Mouse (Mus musculus): Measurements from ENCODE around the gene Smo. TPM values are rescaled to one million over a fixed set of nuclear protein-coding genes. Genes with fewer than 3 reads are reported as not detected.

The Smo gene
- polyA plus RNA-seq (2014; fragmentation: Nextera tagmentation; extraction: Ambion mirVana), result 46.9 and 49.6 TPM in 2 replicates

DNA sequence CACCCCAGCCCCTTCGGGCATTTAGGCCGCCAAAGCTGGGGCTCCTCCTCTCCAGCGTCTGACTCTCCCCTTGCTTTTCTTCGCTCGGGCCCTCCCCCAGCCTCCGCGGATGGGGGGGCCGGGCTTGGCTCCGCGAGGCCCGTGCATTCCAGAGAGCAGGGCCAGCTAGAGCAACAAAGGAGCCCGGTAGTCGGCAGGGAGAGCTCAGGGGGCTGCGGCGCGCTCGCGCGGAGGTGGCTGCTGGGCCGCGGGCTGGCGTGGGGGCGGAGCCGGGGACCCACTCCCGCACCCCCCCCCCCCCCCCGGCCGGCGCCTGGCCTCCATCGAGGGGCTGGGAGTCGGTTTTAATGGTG lies at the start of gene Smo:
Smo (plus strand) TSS at position 168 of the 353 bp plus-strand sequence.
- under 1% methylated on average over 24 of the region's 30 CpGs for WGBS
- peak within 1 kb of the TSS; percentile 95 for H3K9ac ChIP-seq (ENCODE audit: low read length)
- peak within 1 kb of the TSS; percentile 73 for H3K4me2 ChIP-seq (ENCODE audit: low read depth)
- no peaks in the 10 kb centered on the region for H3K27me3 ChIP-seq (ENCODE audit: control insufficient read depth, insufficient read depth, low read length)
- H3K36me3 ChIP-seq (ENCODE audit: control insufficient read depth, insufficient read depth, low read length), result no peaks in the 10 kb centered on the region
- ATAC-seq (ENCODE audit: insufficient read depth, low FRiP score, low TSS enrichment), result peak; percentile 94
- H3K4me3 ChIP-seq (ENCODE audit: low read depth, low read length), result peak within 1 kb of the TSS; percentile 93
- peaks cover 8% of the 10 kb centered on the region for H3K4me1 ChIP-seq (ENCODE audit: control insufficient read depth, insufficient read depth, low read length)
- H3K27ac ChIP-seq (ENCODE audit: low read depth, low read length), result peak within 1 kb of the TSS; percentile 88
- H3K9me3 ChIP-seq (ENCODE audit: control insufficient read depth, low read length), result no peaks in the 10 kb centered on the region
- DNase-seq (ENCODE audit: low spot score), result peak; percentile 92

DNA sequence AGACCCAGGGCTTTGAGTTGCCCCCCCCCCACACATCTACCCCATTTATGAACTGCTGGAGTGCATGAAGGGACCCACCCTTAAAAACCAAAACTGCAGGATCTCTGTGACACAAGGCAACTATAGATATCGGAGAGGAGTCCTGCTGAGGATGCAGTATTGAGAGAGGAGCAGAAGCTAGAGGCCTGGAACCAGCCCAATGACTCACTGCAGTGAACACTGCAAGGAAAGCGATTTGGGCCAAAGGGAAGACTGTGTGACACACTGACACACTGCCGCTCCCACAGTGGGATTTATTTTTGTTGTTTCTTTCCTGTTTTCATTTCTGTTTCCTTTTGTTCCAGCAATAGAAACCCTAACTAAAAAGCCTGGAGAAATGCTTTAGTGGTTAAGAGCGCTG lies 49.4 kb upstream of the Smo start:
- Histone ChIP-seq H3K9ac (ENCODE audit: low read length) (no peak overlapping the region), H3K4me2 (ENCODE audit: low read depth) (no peak overlapping the region), H3K27ac (ENCODE audit: low read depth, low read length) (no peak overlapping the region), H3K4me3 (ENCODE audit: low read depth, low read length) (no peak overlapping the region), H3K36me3 (ENCODE audit: control insufficient read depth, insufficient read depth, low read length) (no peaks in the 10 kb centered on the region), H3K27me3 (ENCODE audit: control insufficient read depth, insufficient read depth, low read length) (no peaks in the 10 kb centered on the region), H3K9me3 (ENCODE audit: control insufficient read depth, low read length) (no peaks in the 10 kb centered on the region), H3K4me1 (ENCODE audit: control insufficient read depth, insufficient read depth, low read length) (no peaks in the 10 kb centered on the region)
- DNase-seq (ENCODE audit: low spot score) (no peak), ATAC-seq (ENCODE audit: insufficient read depth, low FRiP score, low TSS enrichment) (no peak)
- WGBS, result 81% methylated on average over 4 of the region's 4 CpGs

DNA sequence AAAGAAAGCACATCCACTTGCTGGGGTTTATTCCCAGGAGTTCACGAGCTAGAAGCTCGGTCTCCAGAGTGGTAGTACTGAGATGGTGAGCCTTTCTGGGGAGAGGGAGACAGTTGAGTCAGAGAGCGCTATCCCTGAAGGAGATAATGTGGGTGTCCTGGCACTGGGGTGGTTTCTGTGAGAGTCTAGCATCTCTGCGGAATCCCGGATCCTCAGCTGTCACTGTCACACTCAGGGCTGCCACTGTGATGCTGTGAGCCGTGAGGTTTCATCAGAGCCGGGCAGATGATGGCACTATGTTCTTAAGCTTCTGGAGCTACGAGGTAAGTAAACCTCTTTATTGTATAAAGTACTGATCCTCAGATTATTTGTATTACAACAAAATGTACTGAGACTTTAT lies 45.8 kb upstream of the Smo start:
- ATAC-seq (ENCODE audit: insufficient read depth, low FRiP score, low TSS enrichment) (no peak), DNase-seq (ENCODE audit: low spot score) (no peak)
- Histone ChIP-seq H3K9ac (ENCODE audit: low read length) (no peak overlapping the region), H3K27me3 (ENCODE audit: control insufficient read depth, insufficient read depth, low read length) (peaks cover 9% of the 10 kb centered on the region; the same call in 1 of the 2 replicates), H3K4me3 (ENCODE audit: low read depth, low read length) (no peak overlapping the region), H3K27ac (ENCODE audit: low read depth, low read length) (no peak overlapping the region), H3K4me1 (ENCODE audit: control insufficient read depth, insufficient read depth, low read length) (0 out of 2 replicates have a peak, but pooled peaks cover 2% of the 10 kb centered on the region), H3K9me3 (ENCODE audit: control insufficient read depth, low read length) (no peaks in the 10 kb centered on the region), H3K36me3 (ENCODE audit: control insufficient read depth, insufficient read depth, low read length) (no peaks in the 10 kb centered on the region), H3K4me2 (ENCODE audit: low read depth) (no peak overlapping the region)
- 71% methylated on average over 8 of the region's 8 CpGs for WGBS

DNA sequence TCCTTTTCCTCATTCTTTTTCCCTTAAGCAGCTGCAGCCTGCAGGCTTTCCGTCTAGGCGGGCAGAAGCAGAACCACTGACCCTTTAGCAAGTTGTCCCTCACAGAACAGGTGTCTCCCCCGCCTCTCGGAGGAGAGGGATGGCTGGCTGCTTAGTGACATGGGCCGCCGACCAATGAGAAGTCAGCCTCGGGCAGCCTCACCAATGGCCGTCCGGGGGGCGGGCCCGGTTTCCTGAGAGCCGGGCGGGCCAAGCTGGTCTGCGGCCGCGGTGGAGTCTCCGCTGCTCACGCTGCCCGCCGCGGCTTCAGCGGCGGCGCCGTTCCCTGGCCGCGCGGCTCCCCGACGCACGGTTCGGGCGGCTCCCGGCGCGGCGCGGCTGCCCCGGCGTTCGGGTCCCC lies 41.4 kb upstream of the Smo start, which contains the start of gene Tspan33:
Tspan33 (plus strand) TSS at position 270 of the 400 bp plus-strand sequence.
- H3K27ac ChIP-seq (ENCODE audit: low read depth, low read length), result no peak within 1 kb of the TSS
- peak within 1 kb of the TSS; percentile 78 for H3K4me3 ChIP-seq (ENCODE audit: low read depth, low read length)
- H3K27me3 ChIP-seq (ENCODE audit: control insufficient read depth, insufficient read depth, low read length), result peaks cover 15% of the 10 kb centered on the region; the same call in 1 of the 2 replicates
- peak; percentile 92 for DNase-seq (ENCODE audit: low spot score)
- H3K36me3 ChIP-seq (ENCODE audit: control insufficient read depth, insufficient read depth, low read length), result no peaks in the 10 kb centered on the region
- under 1% methylated on average over 41 of the region's 41 CpGs for WGBS
- peak within 1 kb of the TSS; percentile 78 for H3K9ac ChIP-seq (ENCODE audit: low read length)
- H3K4me2 ChIP-seq (ENCODE audit: low read depth), result peak within 1 kb of the TSS; percentile 100
- peak; percentile 99 for ATAC-seq (ENCODE audit: insufficient read depth, low FRiP score, low TSS enrichment)
- 0 out of 2 replicates have a peak, but pooled peaks cover 2% of the 10 kb centered on the region for H3K4me1 ChIP-seq (ENCODE audit: control insufficient read depth, insufficient read depth, low read length)
- no peaks in the 10 kb centered on the region for H3K9me3 ChIP-seq (ENCODE audit: control insufficient read depth, low read length)

DNA sequence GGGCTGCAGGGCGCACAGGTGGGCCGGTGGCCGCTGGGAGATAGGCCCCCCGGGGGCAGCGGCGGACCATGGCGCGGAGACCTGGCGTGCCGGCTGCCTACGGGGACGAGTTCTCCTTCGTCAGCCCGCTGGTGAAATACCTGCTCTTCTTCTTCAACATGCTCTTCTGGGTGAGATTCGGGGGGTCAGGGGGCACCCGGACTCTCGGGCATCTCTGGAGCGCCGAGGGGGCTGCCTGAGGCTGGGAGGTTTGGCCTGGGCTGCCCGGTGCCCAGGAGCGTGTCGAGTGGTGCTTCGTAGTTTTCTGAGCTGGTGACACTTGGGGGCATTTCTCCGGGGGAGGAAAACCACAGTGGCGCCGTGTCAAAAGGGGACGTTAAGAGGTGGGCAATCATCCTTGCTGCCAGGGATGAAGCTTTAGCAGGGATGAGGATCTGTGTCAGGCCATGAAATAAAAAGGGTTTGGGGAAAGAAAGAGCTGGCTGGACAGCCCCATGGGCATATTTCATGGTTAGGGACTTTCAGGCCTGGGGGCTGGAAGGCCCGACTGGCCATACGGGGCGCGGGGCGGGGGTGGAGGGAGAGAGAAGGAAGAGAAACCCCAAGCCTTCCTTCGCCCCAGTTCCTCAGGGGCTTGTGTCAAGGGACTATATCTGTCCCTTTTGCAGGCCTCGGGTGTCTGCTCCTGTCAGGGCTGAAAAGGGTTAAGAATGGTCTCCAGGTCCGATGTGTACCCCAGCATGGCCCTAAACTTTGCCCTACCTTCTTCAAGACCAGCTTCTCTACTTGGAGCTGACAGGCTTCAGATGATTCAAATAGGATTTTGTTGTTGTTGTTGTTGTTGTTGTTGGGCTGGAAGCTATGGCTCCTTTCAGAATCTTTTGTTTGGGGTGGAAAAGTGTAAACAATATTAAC lies 40.7 kb upstream of the Smo start:
- DNase-seq (ENCODE audit: low spot score) (no peak), ATAC-seq (ENCODE audit: insufficient read depth, low FRiP score, low TSS enrichment) (peak; percentile 52)
- Histone ChIP-seq H3K4me3 (ENCODE audit: low read depth, low read length) (peak overlapping the region; percentile 78), H3K9ac (ENCODE audit: low read length) (peak overlapping the region; percentile 78), H3K27ac (ENCODE audit: low read depth, low read length) (no peak overlapping the region), H3K27me3 (ENCODE audit: control insufficient read depth, insufficient read depth, low read length) (peaks cover 15% of the 10 kb centered on the region; the same call in 1 of the 2 replicates), H3K36me3 (ENCODE audit: control insufficient read depth, insufficient read depth, low read length) (no peaks in the 10 kb centered on the region), H3K4me2 (ENCODE audit: low read depth) (peak overlapping the region; percentile 100), H3K4me1 (ENCODE audit: control insufficient read depth, insufficient read depth, low read length) (0 out of 2 replicates have a peak, but pooled peaks cover 2% of the 10 kb centered on the region), H3K9me3 (ENCODE audit: control insufficient read depth, low read length) (no peaks in the 10 kb centered on the region)
- WGBS, result 2% methylated on average over 32 of the region's 35 CpGs

- H3K4me2 ChIP-seq (ENCODE audit: low read depth), result no peak overlapping the region
- 0 out of 2 replicates have a peak, but pooled peaks cover 2% of the 10 kb centered on the region for H3K4me1 ChIP-seq (ENCODE audit: control insufficient read depth, insufficient read depth, low read length)
- H3K9ac ChIP-seq (ENCODE audit: low read length), result no peak overlapping the region; the same call in 1 of the 2 replicates
- WGBS, result 64% methylated on average over 3 of the region's 3 CpGs
- no peak for DNase-seq (ENCODE audit: low spot score)
- H3K27me3 ChIP-seq (ENCODE audit: control insufficient read depth, insufficient read depth, low read length), result peaks cover 15% of the 10 kb centered on the region; the same call in 1 of the 2 replicates
- ATAC-seq (ENCODE audit: insufficient read depth, low FRiP score, low TSS enrichment), result no peak
- no peak overlapping the region for H3K27ac ChIP-seq (ENCODE audit: low read depth, low read length)
- H3K4me3 ChIP-seq (ENCODE audit: low read depth, low read length), result no peak overlapping the region
- no peaks in the 10 kb centered on the region for H3K36me3 ChIP-seq (ENCODE audit: control insufficient read depth, insufficient read depth, low read length)
- no peaks in the 10 kb centered on the region for H3K9me3 ChIP-seq (ENCODE audit: control insufficient read depth, low read length)
Observed at GRCm38 (mm10) chr6:29695290-29695674, 40.0 kb upstream of the Smo start.

DNA sequence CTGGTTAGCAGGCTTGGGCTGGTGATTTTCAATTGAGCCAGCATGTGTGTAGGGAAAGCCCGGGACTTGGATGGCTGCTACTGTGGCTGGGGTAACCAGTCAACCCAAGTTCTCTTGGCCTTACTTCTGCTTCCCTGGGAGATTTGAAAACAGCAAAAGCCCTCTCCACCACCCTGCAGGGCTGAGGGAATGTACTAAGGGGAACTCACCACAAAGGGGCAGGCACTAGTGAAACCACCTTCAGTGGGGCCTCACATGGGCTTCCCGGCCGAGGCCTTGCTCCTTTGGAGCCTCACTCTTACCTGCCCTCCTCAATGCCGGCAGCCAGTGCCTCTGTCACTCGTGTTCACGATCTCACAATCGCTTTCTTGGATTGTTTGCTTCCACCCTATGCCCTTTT lies 39.3 kb upstream of the Smo start:
- Histone ChIP-seq H3K4me2 (ENCODE audit: low read depth) (no peak overlapping the region), H3K9me3 (ENCODE audit: control insufficient read depth, low read length) (no peaks in the 10 kb centered on the region), H3K9ac (ENCODE audit: low read length) (no peak overlapping the region), H3K27ac (ENCODE audit: low read depth, low read length) (no peak overlapping the region), H3K4me3 (ENCODE audit: low read depth, low read length) (no peak overlapping the region), H3K27me3 (ENCODE audit: control insufficient read depth, insufficient read depth, low read length) (peaks cover 15% of the 10 kb centered on the region; the same call in 1 of the 2 replicates), H3K4me1 (ENCODE audit: control insufficient read depth, insufficient read depth, low read length) (0 out of 2 replicates have a peak, but pooled peaks cover 2% of the 10 kb centered on the region), H3K36me3 (ENCODE audit: control insufficient read depth, insufficient read depth, low read length) (no peaks in the 10 kb centered on the region)
- ATAC-seq (ENCODE audit: insufficient read depth, low FRiP score, low TSS enrichment), result no peak
- 76% methylated on average over 7 of the region's 7 CpGs for WGBS
- no peak for DNase-seq (ENCODE audit: low spot score)

DNA sequence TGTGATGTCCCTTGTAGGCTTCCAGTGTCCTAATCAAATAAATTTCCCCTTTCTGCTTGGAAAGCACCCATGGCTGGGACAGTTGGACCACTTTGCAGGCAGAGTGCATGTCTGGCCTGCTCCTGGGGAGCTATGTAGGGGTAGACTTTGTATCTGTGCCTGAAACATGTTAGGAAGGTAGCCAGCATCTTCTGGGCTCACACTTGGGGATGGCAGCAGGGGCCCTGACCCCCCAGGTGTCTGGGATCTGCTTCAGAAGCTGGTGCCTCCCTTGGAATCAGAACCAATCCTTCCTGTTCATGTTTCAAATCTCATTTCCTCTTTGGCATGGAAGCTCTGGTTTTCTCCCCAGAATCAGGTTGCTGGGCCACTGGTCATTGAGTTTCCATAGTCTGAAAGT lies 38.2 kb upstream of the Smo start:
- Histone ChIP-seq H3K4me1 (ENCODE audit: control insufficient read depth, insufficient read depth, low read length) (0 out of 2 replicates have a peak, but pooled peaks cover 2% of the 10 kb centered on the region), H3K27ac (ENCODE audit: low read depth, low read length) (no peak overlapping the region), H3K27me3 (ENCODE audit: control insufficient read depth, insufficient read depth, low read length) (peaks cover 12% of the 10 kb centered on the region; the same call in 1 of the 2 replicates), H3K36me3 (ENCODE audit: control insufficient read depth, insufficient read depth, low read length) (no peaks in the 10 kb centered on the region), H3K9me3 (ENCODE audit: control insufficient read depth, low read length) (no peaks in the 10 kb centered on the region), H3K4me3 (ENCODE audit: low read depth, low read length) (no peak overlapping the region), H3K4me2 (ENCODE audit: low read depth) (no peak overlapping the region), H3K9ac (ENCODE audit: low read length) (no peak overlapping the region)
- ATAC-seq (ENCODE audit: insufficient read depth, low FRiP score, low TSS enrichment) (no peak), DNase-seq (ENCODE audit: low spot score) (no peak)

Measured in neural tube, embryonic 11.5 days (tissue).